Mouse (Mus musculus): ENCODE data around the gene Foxn3.

- no peak for TF ChIP-seq CTCF (IDR thresholded peaks at IDR 0.05; ENCODE audit: borderline replicate concordance, extremely low read depth, insufficient read depth, insufficient read length)
- TF ChIP-seq POLR2A (IDR thresholded peaks at IDR 0.05; ENCODE audit: borderline replicate concordance, extremely low read depth, insufficient read depth, insufficient read length, poor library complexity, severe bottlenecking), result no peak
Observed at GRCm38 (mm10) chr12:99381317-99381716, 182.1 kb downstream of the Foxn3 start.
